Mouse (Mus musculus) spleen, adult 2 months (tissue): Measurements from ENCODE around the gene Btnl2.

Experiments used
- CTCF ChIP-seq: fragments of 200-500 bp; IDR thresholded peaks from 2 replicates; pipeline ENCODE4 v1.5.1; 2011; ENCODE audit warnings: mild to moderate bottlenecking, inconsistent platforms; ENCODE audit not compliant: insufficient read depth, insufficient read length, insufficient replicate concordance; ENCODE audit errors: extremely low read depth
- POLR2A ChIP-seq: fragments of 200-500 bp; IDR thresholded peaks from 2 replicates; pipeline ENCODE4 v1.6.1; 2011; ENCODE audit warnings: low read depth, low read length, inconsistent platforms

DNA sequence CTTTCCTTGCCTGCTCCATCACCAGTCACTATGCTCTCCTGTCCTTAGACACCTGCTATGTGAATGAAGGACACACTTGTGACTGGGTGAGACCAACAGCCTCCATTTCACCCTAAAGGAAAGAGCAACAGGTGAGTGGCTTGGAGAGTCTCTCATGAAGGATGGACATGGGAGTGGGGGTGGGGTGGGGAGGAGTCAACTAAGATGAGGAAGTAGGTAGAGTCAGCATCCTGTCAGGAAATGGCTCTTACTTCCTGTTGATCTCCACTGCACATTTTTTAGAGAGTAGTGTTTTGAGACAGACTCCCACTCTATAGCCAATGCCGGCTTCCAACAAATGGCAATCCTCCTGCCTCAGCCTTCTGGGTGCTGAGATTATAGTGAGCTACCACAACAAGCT, 318 bp downstream of the Btnl2 start:
- TF ChIP-seq POLR2A: peak; percentile 47
- no peak for TF ChIP-seq CTCF
